Mouse (Mus musculus): ENCODE data around the gene Esr2.

DNA sequence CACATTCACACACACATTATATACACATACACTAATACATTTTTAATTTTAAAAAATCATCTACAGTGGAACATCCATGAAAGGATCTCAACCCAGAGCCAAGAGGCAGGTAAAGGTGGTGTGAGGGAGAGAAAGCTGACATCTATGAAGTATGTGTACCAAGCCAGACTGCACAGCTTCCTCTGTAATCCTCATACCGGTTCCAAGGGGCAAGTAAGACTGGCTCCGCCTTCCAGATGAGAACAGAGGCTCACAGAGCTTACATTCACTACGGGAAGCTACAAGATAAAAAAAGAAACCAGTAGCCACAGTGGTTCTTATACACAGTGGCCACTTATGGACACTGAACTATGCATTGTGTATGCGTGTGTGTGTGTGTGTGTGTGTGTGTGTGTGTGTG lies 2.5 kb upstream of the Esr2 start:
- TF ChIP-seq CTCF (IDR thresholded peaks at IDR 0.05; ENCODE audit: low read depth) (no peak), EP300 (IDR thresholded peaks at IDR 0.05; ENCODE audit: low read depth) (no peak)
